Mouse (Mus musculus) liver, embryonic 14.5 days (tissue): ENCODE results near the gene Hist1h2bb.

Source experiments
- CTCF ChIP-seq: IDR thresholded peaks from 2 replicates; pipeline ENCODE4 v1.5.1; 2016; ENCODE audit warnings: antibody characterized with exemption, low read depth, control low read depth
- EP300 ChIP-seq: IDR thresholded peaks from 2 replicates; pipeline ENCODE4 v1.6.1; 2016; ENCODE audit warnings: antibody characterized with exemption, low read depth

DNA sequence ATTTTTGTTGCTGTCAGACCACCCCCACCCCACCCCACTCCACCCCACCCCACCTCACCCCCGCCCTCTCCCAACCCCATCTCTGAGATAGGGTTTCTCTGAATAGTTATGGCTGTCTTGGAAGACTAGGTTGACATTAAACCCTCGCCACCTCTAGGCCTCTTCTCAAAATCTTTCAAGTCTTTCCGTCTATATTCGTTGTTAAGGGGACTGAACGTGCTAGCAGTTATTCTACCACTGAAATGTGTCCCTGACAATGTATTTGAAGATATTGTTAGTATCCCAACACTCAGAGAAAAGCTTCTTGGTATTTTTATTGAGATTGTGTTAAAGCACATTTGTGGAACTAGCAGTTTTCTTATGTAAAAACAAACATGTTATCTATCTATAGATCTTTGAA lies 5.6 kb upstream of the Hist1h2bb start:
- TF ChIP-seq CTCF (no peak), EP300 (no peak)
